Mouse (Mus musculus): ENCODE data around the gene Unc119b.
A peak's percentile ranks its signal among the peaks of the same experiment; 100 is the strongest.
"Not testable (repeated sequence)": the region's sequence is repeated elsewhere in the genome, so short reads cannot be mapped to it uniquely, and the experiment has no call there.

Unc119b gene

DNA sequence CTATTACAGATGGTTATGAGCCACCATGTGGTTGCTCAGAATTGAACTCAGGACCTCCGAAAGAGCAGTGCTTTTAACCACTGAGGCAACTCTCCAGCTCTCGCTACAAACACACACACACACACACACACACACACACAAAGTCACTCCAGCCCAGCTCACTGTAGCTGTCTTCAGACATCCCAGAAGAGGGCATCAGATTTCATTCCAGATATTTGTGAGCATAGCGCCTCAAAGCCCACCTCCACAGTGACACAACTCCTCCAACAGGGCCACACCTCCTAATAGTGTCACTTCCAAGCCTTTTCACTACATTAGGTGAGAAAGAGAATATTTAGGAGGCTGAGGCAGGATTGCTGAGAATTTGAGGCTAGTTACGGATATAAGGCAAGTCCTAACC, 4.3 kb upstream of the Unc119b start:
- no peak for DNase-seq (ENCODE audit: low read depth, low spot score)

DNA sequence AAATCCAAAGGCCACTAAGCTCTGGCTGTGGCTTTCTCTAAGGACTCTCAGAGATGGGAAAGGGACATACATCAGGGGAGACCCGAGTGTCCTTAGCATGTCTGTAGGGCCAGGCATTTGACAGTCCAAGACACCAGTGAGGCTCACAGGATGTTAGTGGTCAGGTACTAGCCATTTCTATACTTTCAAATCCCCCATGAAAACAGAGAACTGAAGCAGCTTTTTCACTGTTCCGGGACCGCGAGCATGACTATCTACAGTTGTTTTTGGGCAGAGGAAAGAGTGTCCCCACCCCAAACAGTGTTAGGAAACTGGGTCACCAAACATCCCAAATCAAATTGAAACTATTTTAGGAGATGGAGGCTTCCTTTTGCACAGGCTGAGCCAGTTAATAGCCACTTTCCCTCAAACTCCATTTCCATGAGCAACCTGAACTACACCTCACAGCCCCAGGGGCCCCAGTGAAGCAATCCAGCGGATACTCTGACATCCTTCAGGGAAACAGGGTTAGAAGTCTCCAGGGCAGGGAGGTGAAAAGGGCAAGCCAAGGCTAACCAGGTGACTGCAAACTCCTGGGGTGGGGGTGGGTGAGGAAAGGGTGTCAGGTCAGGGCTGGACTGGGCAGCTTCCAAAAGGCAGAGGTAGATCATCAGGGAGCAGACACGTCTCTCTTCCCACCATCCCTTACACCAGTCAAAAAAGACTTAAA, 1.3 kb downstream of the Unc119b start:
- DNase-seq (ENCODE audit: low read depth, low spot score) = no peak

DNA sequence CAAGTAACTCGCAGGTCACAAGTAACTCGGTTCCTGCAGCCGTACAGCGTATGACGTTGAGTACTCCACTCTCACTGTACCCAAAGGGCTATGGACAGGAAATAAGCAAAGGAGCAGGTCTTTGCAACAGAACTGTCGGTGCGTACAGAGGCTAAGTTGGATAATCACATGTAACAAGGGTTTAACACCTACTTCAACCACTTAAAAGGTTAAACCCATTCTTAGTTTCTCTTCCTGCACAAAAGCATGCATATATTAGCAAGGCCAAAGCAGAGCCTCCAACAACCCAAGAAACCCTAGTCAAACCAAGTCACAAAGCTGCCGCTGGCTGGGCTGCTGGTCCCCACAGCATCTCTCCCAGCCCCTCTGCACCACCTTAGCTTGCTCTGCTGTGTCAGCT, 2.3 kb downstream of the Unc119b start:
- DNase-seq (ENCODE audit: low read depth, low spot score) = no peak

DNA sequence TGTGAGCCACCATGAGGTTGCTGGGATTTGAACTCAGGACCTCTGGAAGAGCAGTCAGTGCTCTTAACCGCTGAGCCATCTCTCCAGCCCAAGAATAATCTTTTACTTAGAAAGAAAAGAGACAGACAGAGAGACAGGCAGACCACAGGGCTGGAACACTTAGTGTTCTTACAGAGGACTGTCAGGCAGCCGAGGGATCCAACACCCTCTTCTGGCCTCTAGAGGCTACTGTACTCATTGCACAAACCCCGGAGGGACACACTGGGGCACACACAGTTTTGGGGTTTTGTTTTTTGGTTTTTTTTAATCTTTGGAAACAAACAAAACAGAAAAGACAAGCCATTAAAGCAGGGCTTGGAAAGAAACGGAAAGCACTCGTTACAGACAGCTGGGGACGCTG, 5.4 kb downstream of the Unc119b start:
- DNase-seq (ENCODE audit: low read depth, low spot score) = no peak

DNA sequence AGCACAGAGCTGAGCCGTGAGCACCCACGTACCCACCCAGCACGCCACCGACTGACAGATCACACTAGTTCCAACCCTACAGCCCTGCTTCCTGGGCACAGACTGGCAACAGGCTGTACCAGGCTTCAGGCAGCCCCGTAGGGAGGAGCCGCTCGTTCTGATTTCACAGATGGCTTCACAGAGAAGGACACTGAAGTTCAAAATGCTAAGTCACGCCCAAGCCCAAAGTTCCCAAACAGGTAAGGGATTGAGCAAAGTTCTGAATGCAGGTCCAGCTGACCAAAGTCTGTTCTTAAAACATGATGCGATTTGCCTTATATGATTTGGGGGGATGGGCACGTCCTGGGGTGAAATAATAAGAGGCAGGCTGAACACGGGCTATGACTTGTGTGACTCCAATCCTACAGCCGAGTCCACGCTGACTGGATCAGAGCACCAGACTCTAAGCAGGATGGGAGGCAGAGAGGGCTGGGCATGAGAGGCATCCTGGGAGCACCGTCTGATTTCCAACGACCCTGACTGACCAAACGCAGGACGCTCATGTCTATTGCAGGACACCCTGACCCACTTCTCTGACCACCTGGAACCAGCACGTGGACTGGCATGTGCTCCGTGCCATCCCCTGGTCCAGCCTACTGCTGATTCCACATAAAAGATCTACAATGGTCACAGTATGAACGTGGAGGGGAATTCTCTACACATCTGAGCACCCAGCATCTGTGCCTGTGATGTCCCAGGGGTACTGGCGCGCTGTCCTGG, 7.2 kb downstream of the Unc119b start:
- no peak for DNase-seq (ENCODE audit: low read depth, low spot score)

DNA sequence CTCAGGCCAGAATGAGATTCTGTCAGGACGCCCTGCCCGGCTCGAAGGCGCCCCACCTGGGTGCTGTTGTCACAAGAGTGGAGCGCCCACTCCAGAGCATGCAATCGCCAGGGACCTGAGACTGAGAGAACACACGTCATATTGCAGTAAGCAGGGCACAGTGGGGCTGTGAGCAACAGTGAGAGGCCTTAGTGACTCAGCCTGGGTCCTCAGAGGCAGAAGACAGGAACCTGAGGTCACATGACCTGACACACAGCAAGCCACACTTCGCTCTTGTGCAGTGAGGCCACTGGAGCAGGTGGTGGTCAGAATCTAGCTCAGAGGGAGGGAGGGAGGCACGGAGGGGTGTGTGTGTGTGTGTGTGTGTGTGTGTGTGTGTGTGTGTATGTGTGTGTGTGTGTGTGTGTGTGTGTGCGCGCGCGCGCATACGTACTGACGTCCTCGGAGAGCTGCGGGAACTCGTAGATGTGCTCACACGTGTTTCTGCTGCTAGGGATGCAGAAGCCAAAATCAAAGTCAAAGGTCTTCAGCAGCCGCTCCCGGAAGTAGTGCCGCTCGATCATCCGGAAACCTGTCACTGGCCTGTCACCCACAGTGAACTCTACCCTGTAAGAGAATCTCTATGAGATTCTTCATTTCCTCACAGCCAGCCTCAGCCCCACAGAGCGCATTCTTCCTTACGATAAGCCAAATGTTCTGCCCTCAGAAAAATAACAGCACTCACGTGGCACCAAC, 8.0 kb downstream of the Unc119b start:
- DNase-seq (ENCODE audit: low read depth, low spot score) = no peak

DNA sequence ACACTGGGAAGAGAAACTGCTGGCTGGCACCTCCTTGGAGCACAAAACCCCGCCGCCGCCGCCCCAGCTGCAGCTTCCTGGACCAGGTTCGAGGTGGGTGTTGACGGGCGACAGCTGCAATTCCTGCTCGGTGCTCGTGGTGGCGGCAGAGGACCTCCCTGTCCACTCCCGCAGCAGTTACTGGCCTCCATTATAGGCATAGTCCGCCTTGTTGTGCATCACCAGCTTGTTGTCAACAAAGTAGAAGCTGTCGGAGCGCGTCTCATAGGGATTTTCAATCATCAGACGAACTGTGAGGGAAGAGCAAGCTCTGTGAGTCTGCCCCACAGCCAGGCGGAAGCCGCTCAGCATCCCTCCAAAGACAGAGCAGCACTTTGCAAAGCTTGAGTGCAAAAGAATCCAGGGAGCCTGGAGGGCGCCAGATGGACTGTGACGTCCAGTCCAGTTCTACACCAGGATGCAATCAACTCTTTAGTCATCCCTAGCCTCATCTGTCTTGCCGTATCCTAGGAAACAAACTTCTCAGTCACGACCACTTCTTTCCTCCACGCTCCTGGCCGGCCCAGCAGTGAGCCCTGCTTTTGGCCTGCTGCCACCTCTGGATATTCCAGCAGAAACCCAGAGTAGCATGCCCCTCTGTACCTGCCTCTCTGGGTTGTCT, 9.4 kb downstream of the Unc119b start:
- peak; percentile 58 for DNase-seq (ENCODE audit: low read depth, low spot score)

DNA sequence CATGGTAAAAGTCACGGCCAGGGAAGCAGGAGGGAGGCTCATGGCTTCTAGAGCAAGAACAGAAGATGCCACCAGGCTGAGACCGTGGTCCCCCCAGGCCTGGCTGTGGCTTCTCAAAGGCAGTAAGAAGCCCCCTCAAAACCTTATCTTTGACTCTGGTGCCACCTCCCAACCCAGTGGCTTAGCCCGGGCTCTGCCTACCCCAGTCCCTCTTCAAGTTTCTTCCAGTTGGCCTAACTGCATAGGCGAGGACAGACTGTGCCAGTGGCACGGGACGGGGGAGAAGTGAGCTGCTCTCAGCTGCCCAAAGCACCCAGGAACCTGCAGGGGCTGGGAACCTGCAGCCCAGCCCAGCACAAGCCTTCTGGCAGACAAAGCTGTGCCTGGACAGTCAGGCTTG, 10.1 kb downstream of the Unc119b start:
- no peak for DNase-seq (ENCODE audit: low read depth, low spot score)

DNA sequence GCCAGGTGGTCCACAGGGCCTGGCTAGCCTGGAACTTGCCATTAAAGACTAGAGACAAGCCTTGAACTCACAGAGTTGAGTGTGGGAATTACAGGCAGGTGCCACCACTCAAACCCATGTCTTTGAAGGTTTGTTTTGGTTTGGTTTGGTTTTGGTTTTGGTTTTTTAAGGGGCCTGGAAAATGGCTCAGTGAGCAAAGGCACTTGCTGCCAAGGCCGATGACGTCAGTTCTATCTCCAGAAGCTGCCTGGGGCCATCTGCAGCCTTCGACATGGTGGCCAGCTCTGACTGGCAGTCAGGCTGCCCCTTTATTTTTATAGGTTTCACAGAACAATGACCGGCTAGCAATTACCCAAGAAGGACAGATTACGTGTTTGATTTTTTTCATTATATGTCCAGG, 13.8 kb downstream of the Unc119b start:
- no peak for DNase-seq (ENCODE audit: low read depth, low spot score)

DNA sequence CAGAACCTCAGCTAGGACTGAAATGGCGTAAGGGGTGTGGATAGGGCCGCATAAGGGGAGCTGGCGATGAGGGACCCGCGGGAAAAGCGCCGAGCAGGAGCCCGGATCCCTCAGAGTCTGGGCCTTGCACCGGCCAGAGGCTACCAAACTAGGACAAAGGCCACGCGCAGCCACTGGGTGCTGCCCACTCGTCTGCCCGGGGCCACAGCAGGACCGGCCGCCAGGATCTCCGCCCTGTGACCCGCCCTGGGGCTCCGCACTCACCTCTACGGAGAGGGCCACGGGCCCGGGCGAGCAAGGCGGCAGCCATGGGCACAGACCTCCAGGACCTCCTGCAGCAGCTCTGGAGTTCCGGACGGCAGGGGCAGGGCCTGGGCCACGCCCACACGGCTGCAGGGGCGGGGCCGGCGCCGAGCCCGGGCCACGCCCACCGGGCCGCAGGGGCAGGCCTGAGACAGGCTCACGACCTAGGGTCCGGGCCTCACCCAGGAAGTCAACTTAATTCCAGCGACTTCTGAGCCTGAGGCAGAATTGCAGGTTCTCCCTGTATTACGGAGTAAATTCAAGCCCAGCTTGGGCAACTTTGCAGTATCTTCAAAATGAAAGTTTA, 15.7 kb downstream of the Unc119b start, which contains the start of gene Acads:
Gene Acads, minus strand, starts transcription at position 386 of the 610 bp plus-strand sequence.
- DNase-seq (ENCODE audit: low read depth, low spot score) = peak; percentile 59

DNA sequence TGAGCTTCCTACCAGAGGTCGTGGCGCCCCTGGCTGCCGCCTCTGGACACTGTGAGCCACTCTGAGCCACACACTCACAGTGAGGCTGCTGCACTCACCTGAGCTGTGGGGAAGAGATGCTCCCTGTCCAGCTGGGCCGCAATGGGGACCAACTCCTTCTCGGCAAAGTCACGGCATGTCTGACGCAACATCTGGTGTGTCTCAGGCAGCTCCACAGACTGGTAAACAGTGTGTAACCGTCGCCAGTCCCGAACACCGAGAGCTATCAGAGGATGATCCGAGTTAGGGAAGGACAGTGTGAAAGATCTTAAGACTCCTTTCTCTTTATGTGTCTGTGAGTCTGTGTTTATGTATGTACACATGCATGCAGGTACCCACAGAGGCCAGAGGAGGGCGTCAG, 17.3 kb downstream of the Unc119b start:
- no peak for DNase-seq (ENCODE audit: low read depth, low spot score)

DNA sequence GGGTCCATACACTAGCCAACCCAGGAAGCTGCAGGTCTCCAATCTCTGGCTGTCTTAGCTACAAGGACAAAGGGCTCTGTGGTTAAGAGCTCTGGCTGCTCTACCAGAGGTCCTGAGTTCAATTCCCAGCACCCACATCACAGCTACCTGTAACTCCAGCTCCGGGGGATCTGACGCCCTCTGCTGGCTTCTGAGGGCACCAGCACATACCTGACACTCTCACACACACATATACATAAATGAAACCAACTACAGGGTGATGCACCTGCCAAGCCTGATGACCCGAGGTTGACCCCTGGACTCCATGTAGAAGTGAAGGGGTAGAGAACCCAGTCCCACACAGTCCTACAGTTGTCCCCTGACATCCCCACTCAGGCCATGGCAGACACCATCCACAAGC, 18.3 kb downstream of the Unc119b start:
- no peak for DNase-seq (ENCODE audit: low read depth, low spot score)

DNA sequence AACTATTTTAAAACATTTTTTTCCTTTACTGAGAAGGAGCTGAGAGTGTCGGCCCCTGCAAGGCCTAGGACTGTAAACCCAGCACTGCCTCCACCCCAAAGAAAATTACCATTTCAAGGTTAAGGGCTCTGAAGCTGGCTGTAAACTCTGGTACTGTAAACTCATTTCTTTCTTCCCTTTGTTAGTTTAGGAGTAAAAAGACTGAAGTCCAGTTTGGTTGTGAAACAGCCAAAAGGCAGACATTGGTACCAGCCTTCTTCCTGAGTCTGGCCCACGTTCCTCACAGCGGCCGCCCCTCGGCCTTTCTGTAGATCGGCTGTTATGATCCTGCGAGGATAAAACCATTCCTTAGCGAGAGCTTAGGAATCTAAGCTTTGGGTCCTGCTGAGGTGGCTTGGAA, 20.3 kb downstream of the Unc119b start:
- DNase-seq (ENCODE audit: low read depth, low spot score) = no peak

DNA sequence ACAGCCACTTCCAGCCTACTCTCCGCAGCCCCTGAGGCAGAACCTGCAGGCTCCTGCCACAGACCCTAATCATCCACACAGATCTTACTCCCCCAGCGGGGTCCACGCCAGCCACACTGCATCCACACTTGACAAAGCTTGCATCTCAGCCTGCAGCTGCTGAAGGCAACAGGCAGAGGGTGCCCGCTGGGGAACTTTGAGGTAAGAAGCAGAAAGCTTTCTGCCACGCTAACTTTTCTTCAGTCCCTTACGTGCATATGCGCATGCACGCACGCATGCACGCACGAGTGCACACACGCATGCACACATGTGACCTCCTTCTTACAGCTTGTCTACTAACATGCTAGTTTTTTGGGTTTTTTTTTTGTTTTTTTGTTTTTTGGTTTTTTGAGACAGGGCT, 21.5 kb downstream of the Unc119b start:
- no peak for DNase-seq (ENCODE audit: low read depth, low spot score)

DNA sequence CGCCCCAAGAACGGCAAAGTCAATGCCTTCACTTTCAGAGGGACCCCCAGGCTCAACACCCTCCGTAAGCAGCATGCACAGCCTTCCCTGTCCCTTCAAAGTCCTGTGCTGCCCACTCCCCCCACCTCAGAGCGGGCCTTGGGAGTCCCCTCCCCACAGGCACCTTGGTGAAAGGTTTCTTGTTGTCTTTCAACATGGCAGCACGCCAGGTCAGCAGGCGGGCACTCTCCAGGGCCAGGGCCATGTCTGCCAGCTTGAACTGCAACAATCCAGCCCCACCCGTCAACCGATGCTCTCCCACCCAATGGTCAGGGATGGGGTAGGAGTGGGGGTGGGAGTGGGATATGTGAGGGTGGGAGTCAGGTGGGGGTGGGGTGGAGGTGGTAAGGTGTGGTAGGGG, 23.6 kb downstream of the Unc119b start:
- no peak for DNase-seq (ENCODE audit: low read depth, low spot score)

DNA sequence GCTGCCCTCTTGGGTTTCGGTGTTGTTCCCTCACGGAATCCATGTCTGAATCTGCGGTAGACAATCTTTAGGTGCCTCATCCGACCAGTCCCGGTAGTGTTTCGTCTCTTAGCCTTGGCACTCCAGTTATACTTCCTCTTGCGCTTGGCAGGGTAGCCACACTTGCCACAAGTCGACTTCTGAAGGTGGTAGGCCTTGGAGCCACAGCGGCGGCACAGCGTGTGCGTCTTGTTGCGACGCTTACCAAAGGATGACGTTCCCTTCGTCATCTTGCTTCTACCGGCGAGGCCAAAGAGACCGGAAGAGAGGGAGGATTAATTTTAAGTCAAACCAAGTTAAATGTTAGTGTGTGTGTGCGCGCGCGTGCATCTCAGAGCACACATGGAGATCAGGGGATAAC, 31.5 kb downstream of the Unc119b start:
- DNase-seq (ENCODE audit: low read depth, low spot score) = not testable (repeated sequence)

DNA sequence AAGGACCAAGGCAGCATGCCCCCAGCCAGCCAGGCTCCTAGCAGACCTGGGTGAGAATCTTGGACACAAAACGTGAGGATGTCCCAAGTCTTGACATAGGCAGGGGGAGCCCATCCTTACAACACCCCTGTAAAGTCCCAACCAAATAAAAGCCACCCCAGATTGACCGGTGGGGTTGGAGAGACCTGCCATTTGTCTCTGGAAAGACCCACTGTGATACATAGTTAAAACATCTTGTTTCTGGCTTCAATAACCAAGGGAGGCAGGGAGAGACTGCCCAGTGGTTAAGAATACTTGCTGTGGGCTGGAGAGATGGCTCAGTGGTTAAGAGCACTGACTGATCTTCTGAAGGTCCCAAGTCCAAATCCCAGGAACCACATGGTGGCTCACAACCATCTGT, 32.5 kb downstream of the Unc119b start:
- no peak for DNase-seq (ENCODE audit: low read depth, low spot score)

DNA sequence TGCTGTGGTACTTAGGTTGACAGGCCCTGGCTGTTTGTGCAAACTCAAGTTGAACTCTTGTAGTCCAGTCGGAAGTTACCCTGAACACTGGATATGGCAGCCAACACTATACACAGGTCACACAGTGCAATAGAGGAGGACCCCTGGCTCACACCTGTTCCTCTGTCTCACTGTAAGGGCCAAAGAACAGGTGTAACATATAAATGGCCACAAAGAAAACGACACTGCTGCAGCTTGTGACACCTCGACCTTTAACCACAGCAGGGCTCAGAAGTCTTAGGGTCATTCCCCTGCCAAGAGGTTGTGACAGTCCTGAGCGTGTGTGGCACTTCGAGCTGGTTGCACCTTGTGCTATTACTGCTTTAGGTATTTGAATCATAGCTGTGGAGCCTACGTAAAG, 34.3 kb downstream of the Unc119b start:
- no peak for DNase-seq (ENCODE audit: low read depth, low spot score)

DNA sequence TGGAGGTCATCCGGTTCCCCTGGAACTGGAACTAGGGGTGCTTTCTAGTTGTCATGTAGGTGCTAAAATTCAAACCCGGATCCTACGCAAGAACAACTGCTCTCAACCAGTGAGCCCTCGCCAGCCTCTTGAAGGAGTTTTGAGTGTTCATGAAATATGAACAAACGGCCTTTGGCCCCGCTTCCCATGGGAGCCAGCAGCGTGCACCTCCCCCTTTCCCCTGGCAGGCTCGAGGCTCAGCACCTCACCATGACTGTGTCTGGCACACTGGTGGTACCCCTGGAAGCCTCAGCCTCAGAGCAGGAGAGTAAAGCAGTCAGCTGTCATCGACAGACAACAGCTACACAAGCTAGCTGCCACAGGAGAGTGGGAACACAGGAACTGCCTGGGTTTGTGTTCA, 34.8 kb downstream of the Unc119b start:
- DNase-seq (ENCODE audit: low read depth, low spot score) = no peak

DNA sequence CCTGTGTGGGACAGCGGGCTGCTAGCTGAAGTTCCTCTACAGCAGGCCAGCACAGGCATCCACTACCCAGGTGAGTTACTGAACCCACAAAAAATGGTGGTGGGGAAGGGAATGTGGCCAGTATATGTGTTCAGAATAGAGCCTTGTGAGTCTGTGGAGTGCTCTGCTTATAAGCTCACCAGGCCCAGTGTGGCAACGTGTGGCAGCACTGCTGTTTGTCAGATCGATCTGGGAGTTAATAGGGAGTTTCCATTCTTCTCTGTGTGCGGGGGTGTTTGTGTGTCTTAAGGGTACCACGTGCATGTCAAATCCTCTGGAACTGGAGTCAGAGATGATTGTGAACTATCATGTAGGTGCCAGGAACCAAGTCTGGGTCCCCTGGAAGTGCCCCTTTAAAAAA, 35.2 kb downstream of the Unc119b start:
- DNase-seq (ENCODE audit: low read depth, low spot score) = no peak

DNA sequence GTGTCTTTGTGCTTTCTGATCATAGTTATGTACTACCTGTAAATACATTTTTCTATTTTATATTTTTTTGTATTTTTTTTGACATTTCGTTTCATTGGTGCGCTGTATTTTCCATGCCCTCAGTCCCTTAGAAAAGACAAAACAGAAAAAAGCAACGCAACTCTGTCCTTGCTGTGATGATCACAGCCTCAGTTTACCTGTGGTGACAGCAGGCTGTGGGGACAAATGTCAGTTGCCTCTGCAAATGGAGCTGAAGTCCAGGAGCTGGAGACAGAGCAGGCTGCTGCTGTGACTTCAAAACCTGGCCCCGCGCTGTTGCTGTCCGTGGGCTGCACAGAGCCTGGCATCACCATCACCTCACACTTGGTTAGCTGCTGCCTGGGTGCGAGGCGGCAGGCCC, 36.6 kb downstream of the Unc119b start, which contains the start of gene Gm10401:
Gene Gm10401, minus strand, starts transcription at position 101 of the 400 bp plus-strand sequence.
- no peak for DNase-seq (ENCODE audit: low read depth, low spot score)

DNA sequence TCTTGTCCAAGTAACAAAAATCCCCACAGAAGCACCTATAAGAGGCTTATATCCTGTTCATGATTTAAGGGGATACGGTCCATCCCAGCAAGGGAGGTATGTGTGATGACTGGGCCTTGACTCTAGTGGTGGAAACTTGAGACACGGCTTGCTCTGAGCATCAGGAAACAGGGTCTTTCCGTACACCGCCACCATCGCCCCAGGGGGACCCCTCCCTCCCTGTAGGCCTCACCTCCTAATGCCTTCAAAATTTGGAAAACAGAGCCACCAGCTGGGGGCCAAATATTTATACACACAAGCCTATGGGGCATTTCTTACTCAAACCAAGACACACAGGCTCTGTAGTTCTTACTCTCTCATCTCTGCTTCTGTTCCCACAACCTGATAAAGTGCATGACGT, 43.0 kb downstream of the Unc119b start:
- DNase-seq (ENCODE audit: low read depth, low spot score) = no peak
